Mouse (Mus musculus) embryonic facial prominence, embryonic 11.5 days (tissue): ENCODE results near the gene Cbx8. TPM values are rescaled to one million over a fixed set of nuclear protein-coding genes. Genes with fewer than 3 reads are reported as not detected.
A peak's percentile ranks its signal among the peaks of the same experiment; 100 is the strongest.

Experiments
- ATAC-seq: fragments of 200-750 bp; cut with Nextera tagmentation; replicated peaks from 2 replicates; pipeline ENCODE4 v1.8.0; 2017; ENCODE audit warnings: low read depth; ENCODE audit not compliant: insufficient number of reproducible peaks, low FRiP score, low TSS enrichment
- DNase-seq: peaks from one replicate; pipeline ENCODE4 v3.0.0-alpha.2; 2015; ENCODE audit warnings: low spot score
- H3K27ac ChIP-seq: fragments of 300-500 bp; sonication (generic); replicated peaks from 2 replicates; pipeline ENCODE4 v1.5.1; 2014; ENCODE audit warnings: mild to moderate bottlenecking, low read depth, low read length, control low read depth
- H3K27me3 ChIP-seq: fragments of 300-500 bp; sonication (generic); 2 replicates; pipeline ENCODE4 v1.6.1; 2014; ENCODE audit warnings: mild to moderate bottlenecking, low read length, moderate library complexity, mixed read lengths; ENCODE audit not compliant: control insufficient read depth, insufficient read depth
- H3K36me3 ChIP-seq: fragments of 300-500 bp; sonication (generic); replicated peaks from 2 replicates; pipeline ENCODE4 v1.6.1; 2014; ENCODE audit warnings: low read depth, mild to moderate bottlenecking, low read length, moderate library complexity, mixed read lengths; ENCODE audit not compliant: control insufficient read depth, insufficient read depth
- H3K4me1 ChIP-seq: fragments of 300-500 bp; sonication (generic); 2 replicates; pipeline ENCODE4 v1.6.1; 2014; ENCODE audit warnings: low read length, mixed read lengths; ENCODE audit not compliant: control insufficient read depth, insufficient read depth
- H3K4me2 ChIP-seq: fragments of 300-500 bp; sonication (generic); 2 replicates; pipeline ENCODE4 v1.6.1; 2014; ENCODE audit warnings: low read depth, mild to moderate bottlenecking, control low read depth, low read length, moderate library complexity
- H3K4me3 ChIP-seq: fragments of 300-500 bp; sonication (generic); 2 replicates; pipeline ENCODE4 v1.5.1; 2014; ENCODE audit warnings: low read depth, low read length, control low read depth
- H3K9ac ChIP-seq: fragments of 300-500 bp; sonication (generic); replicated peaks from 2 replicates; pipeline ENCODE4 v1.6.1; 2014; ENCODE audit warnings: mild to moderate bottlenecking, control low read depth, low read length
- H3K9me3 ChIP-seq: fragments of 300-500 bp; sonication (generic); replicated peaks from 2 replicates; pipeline ENCODE4 v1.6.1; 2016; ENCODE audit warnings: mild to moderate bottlenecking, low read length, inconsistent platforms, mixed read lengths; ENCODE audit not compliant: control insufficient read depth
- WGBS: fragments of 180-500 bp; shearing (Covaris S2); extraction: QIAGEN DNeasy Blood & Tissue Kit; methylation state at CpG from one replicate; pipeline ENCODE4 v1.1.7; 2014; 5-methylcytosine and 5-hydroxymethylcytosine counted together
- polyA plus RNA-seq: library from polyadenylated mRNA; unstranded; fragments of >200 nt; fragmentation: Nextera tagmentation; extraction: Ambion mirVana; gene quantifications from 2 replicates; pipeline ENCODE4 v1.2.1, GENCODE M21; 2014

The Cbx8 gene
- polyA plus RNA-seq, 1 experiment from 2014 or later = 10.3 TPM

- 1% methylated on average over 47 of the region's 47 CpGs for whole genome bisulfite sequencing
- no peaks in the 10 kb centered on the region for H3K9me3 ChIP-seq
- H3K27ac ChIP-seq = no peak overlapping the region
- peaks cover 81% of the 10 kb centered on the region for H3K27me3 ChIP-seq
- H3K36me3 ChIP-seq = no peaks in the 10 kb centered on the region
- ATAC-seq (no peak), DNase-seq (peak; percentile 53)
- peak overlapping the region; percentile 77 for H3K4me2 ChIP-seq
- peaks cover 12% of the 10 kb centered on the region for H3K4me1 ChIP-seq
- peak overlapping the region; percentile 31 for H3K4me3 ChIP-seq
- H3K9ac ChIP-seq = no peak overlapping the region
Observed at GRCm38 (mm10) chr11:119054351-119055345, 13.9 kb upstream of the Cbx8 start.

DNA sequence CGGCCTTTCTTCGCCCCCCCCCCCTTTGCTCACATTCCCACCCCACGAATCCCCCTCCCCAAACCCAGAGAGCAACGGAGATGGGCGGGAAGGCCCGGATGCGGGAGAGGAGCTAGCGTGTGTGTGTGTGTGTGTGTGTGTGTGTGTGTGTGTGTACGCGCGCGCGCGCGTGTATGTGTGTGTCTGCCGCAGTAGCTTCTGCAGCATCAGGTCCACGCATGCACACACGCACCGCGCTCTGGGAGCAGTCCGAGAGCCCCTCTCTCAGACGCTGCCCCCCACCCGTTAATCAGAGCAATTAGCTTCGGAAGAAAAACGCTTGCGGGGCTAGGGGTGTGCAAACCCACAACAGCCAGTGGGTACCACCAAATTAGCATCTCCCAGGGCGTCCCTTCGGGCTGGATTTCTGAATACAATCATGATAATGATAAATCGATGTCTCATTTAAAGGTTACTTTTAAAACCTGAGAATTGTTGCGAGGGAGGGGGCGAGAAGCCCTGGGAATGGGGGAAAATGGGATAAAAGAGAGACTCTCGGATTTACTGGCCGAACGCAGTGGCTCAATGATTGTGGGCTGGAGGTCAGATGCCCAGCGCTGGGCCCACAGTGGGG lies 13.1 kb upstream of the Cbx8 start:
- peaks cover 80% of the 10 kb centered on the region for H3K27me3 ChIP-seq
- peak overlapping the region; percentile 77 for H3K4me2 ChIP-seq
- 1% methylated on average over 33 of the region's 35 CpGs for WGBS
- no peaks in the 10 kb centered on the region for H3K36me3 ChIP-seq
- peak overlapping the region; percentile 46 for H3K9ac ChIP-seq
- no peak for ATAC-seq
- peak; percentile 61 for DNase-seq
- H3K9me3 ChIP-seq = no peaks in the 10 kb centered on the region
- H3K4me1 ChIP-seq = peaks cover 12% of the 10 kb centered on the region
- peak overlapping the region; percentile 31 for H3K4me3 ChIP-seq
- no peak overlapping the region for H3K27ac ChIP-seq

DNA sequence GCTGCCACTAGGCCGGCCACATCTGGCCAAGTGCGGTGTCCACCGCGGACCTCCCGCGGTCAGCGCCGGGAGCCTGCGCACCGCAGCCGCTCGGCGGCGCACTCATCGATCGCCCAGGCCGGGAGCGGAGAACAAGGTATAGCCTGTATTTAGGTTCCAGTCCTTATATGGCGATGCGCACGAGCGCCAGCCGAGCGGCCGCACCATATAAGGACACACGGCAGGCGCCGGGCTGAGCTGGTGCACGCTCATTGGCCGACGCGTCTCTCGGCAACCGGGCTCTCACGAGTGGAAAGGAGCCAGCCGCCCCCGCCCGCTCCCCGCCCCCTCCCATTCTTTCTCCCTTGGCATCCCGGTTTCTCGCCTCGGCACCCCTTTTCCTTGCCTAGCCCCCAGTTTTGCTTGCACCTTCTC lies 12.5 kb upstream of the Cbx8 start:
- Histone ChIP-seq H3K4me1 (peaks cover 12% of the 10 kb centered on the region), H3K27me3 (peaks cover 80% of the 10 kb centered on the region), H3K27ac (0 out of 2 replicates have a peak overlapping the region, but pooled peaks have one; percentile 28), H3K36me3 (no peaks in the 10 kb centered on the region), H3K4me2 (peak overlapping the region; percentile 77), H3K4me3 (peak overlapping the region; percentile 31), H3K9me3 (no peaks in the 10 kb centered on the region), H3K9ac (peak overlapping the region; percentile 52)
- WGBS = under 1% methylated on average over 41 of the region's 42 CpGs
- DNase-seq (peak; percentile 96), ATAC-seq (peak; percentile 91)

DNA sequence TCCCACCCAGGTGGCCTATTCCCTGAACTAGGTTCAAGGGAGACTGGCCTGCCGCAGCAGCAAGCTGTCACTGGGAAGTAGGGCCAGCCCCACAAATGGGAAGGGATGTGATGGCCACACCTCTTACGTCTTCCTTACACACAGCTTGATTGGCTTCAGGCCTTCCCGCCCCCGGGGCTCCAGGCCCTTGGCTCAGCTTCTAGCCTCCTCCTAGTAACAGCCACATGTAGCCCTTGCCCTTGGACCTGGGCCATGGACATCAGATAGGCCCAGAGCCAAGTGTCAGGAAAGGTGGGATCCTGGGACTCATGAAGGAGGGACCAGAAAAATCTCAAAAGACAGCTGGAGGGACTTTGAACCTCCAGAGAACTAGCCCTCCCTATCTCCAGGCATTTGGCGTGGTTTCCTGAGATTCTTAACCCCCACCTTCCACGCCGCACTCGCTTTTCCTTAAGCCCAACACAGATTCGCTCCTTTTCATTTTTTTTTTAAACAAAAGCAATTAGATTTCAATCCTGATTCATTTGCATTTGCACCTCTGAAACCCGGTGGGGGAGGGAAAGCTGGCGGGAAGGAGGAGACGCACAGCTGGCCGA lies 12.0 kb upstream of the Cbx8 start:
- peak overlapping the region; percentile 52; the same call in 1 of the 2 replicates for H3K9ac ChIP-seq
- peak overlapping the region; percentile 77 for H3K4me2 ChIP-seq
- peak; percentile 78 for DNase-seq
- H3K4me3 ChIP-seq = peak overlapping the region; percentile 31
- H3K36me3 ChIP-seq = no peaks in the 10 kb centered on the region
- 1% methylated on average over 13 of the region's 13 CpGs for WGBS
- H3K9me3 ChIP-seq = no peaks in the 10 kb centered on the region
- 0 out of 2 replicates have a peak overlapping the region, but pooled peaks have one; percentile 28 for H3K27ac ChIP-seq
- peaks cover 80% of the 10 kb centered on the region for H3K27me3 ChIP-seq
- ATAC-seq = peak; percentile 39
- peaks cover 12% of the 10 kb centered on the region for H3K4me1 ChIP-seq

- Histone ChIP-seq H3K4me3 (no peak overlapping the region), H3K9ac (no peak overlapping the region; the same call in 1 of the 2 replicates), H3K27ac (no peak overlapping the region), H3K4me1 (peaks cover 10% of the 10 kb centered on the region), H3K9me3 (no peaks in the 10 kb centered on the region), H3K4me2 (no peak overlapping the region), H3K27me3 (peaks cover 79% of the 10 kb centered on the region), H3K36me3 (no peaks in the 10 kb centered on the region)
- 4% methylated on average over 15 of the region's 15 CpGs for WGBS
- ATAC-seq = no peak
- DNase-seq = peak; percentile 71
Observed at GRCm38 (mm10) chr11:119051927-119052660, 11.3 kb upstream of the Cbx8 start.

DNA sequence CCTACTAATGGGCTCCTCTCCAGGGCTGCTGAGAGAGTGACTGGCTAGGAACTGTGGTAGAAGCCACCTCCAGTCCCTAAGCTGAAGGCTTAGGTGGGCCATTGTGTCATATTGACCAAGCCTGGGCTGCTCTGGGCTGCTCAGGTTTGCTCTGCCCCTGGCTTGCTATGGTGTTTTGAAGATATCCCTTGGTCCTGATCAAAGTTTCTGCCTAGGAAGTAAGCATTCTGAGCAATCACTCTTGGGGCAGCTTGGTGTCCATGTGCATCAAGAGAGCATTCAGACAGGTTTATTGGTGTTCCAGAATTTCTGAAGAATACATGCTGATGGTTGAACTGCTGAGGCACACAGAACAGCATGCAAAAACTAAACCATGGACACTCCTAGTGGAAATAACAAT lies 10.7 kb upstream of the Cbx8 start:
- Histone ChIP-seq H3K4me2 (no peak overlapping the region), H3K36me3 (no peaks in the 10 kb centered on the region), H3K4me3 (no peak overlapping the region), H3K27me3 (peaks cover 85% of the 10 kb centered on the region), H3K27ac (no peak overlapping the region), H3K9me3 (no peaks in the 10 kb centered on the region), H3K4me1 (peaks cover 9% of the 10 kb centered on the region), H3K9ac (no peak overlapping the region)
- no peak for ATAC-seq
- no peak for DNase-seq

DNA sequence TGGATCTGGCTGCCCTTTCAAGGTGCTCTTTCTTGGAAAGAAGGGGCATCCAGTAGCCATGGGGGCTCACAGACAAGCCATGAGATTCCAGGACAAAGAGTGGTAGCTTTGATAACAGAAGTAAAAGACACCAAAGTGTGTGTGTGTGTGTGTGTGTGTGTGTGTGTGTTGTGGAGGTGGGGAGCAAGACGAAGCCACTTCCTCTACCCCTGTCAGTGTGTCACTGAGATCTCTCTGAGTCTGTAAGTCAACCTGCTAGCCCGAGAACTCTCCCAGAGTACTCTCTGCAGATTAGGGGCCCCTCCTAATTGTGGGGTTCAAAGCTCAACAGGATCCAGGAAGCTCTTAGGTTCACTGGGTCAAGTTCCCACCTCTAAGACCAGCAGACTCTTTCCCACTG lies 9.6 kb upstream of the Cbx8 start:
- Histone ChIP-seq H3K27ac (no peak overlapping the region), H3K36me3 (no peaks in the 10 kb centered on the region), H3K4me3 (no peak overlapping the region), H3K4me1 (peaks cover 9% of the 10 kb centered on the region), H3K9ac (no peak overlapping the region), H3K4me2 (no peak overlapping the region), H3K9me3 (no peaks in the 10 kb centered on the region), H3K27me3 (peaks cover 87% of the 10 kb centered on the region)
- ATAC-seq (no peak), DNase-seq (no peak)
- WGBS = 0% methylated on average over 2 of the region's 2 CpGs
